Mouse (Mus musculus) embryonic fibroblast, embryonic 13.5 days (primary cell): ENCODE results near the gene Slc9a1. TPM values are rescaled to one million over a fixed set of nuclear protein-coding genes. Genes with fewer than 3 reads are reported as not detected.
A peak's percentile ranks its signal among the peaks of the same experiment; 100 is the strongest.

ENCODE experiments used
- H3K27ac ChIP-seq: 2 replicates; pipeline ENCODE4 v1.5.1; 2012; ENCODE audit warnings: low read length, control low read depth, inconsistent platforms; ENCODE audit not compliant: insufficient read depth
- H3K4me1 ChIP-seq: 2 replicates; pipeline ENCODE4 v1.6.1; 2011; ENCODE audit warnings: low read length; ENCODE audit not compliant: control insufficient read depth, insufficient read depth
- H3K4me3 ChIP-seq: 2 replicates; pipeline ENCODE4 v1.5.1; 2011; ENCODE audit warnings: mild to moderate bottlenecking, control low read depth, low read length; ENCODE audit not compliant: insufficient read depth
- CTCF ChIP-seq: IDR thresholded peaks from 2 replicates; pipeline ENCODE4 v1.5.1; 2011; ENCODE audit warnings: mild to moderate bottlenecking, control low read depth, low read length, moderate library complexity, borderline replicate concordance; ENCODE audit not compliant: insufficient read depth
- POLR2A ChIP-seq: IDR thresholded peaks from 2 replicates; pipeline ENCODE4 v1.6.1; 2011; ENCODE audit warnings: low read depth, mild to moderate bottlenecking, control low read depth, low read length, moderate library complexity
- polyA plus RNA-seq: library from polyadenylated mRNA; stranded (reverse); fragments of >200 nt; gene quantifications from 2 replicates; pipeline ENCODE4 v1.2.4, GENCODE M21; 2011; ENCODE audit warnings: low read depth; ENCODE audit not compliant: missing spikeins, insufficient read length

Gene Slc9a1
- polyA plus RNA-seq, 1 experiment: 34.7 TPM

DNA sequence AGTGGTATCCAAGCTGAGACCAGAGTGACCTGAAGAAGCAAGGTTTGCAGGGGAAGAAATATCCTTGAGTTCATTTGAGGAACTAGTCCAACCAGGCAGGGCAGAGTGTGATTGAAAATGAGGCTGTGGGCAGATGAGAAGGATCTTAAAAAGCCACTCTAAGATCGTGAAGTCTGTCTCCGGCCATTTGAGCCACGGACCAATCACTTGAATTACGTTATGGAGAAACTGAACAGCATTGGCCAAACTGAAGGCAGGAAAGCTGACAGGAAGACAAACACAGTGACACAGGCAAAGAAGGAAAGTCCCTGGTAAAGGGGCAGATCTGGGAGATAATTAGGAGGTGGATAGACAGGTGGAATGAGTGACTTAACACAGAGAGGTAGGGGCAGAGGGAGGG lies 22.9 kb upstream of the Slc9a1 start:
- H3K27ac ChIP-seq: no peak overlapping the region
- 0 out of 2 replicates have a peak, but pooled peaks cover 2% of the 10 kb centered on the region for H3K4me1 ChIP-seq
- TF ChIP-seq POLR2A (no peak), CTCF (no peak)
- H3K4me3 ChIP-seq: no peak overlapping the region

DNA sequence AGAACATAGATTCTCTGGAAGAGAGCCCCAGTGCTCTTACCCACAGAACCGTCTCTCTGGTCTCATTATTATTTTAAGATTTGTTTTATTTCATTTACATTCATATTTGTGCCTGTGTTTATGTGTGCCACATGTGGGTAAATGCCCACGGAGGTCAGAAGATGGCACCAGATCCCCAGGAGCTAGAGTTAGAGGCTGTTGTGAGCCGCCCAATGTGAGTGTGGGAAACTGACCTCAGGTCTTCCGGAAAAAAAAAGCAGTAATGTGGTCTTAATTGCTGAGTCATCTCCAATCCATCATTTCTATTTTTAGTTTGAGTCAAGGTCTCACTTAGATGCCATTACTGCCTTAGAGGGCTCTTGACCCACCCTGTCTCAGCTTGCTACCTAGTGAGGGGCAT lies 21.9 kb upstream of the Slc9a1 start:
- Histone ChIP-seq H3K4me3 (no peak overlapping the region), H3K27ac (peak overlapping the region; percentile 82), H3K4me1 (0 out of 2 replicates have a peak, but pooled peaks cover 2% of the 10 kb centered on the region)
- TF ChIP-seq POLR2A: no peak
- peak; percentile 27; the same call in 1 of the 2 replicates for TF ChIP-seq CTCF

DNA sequence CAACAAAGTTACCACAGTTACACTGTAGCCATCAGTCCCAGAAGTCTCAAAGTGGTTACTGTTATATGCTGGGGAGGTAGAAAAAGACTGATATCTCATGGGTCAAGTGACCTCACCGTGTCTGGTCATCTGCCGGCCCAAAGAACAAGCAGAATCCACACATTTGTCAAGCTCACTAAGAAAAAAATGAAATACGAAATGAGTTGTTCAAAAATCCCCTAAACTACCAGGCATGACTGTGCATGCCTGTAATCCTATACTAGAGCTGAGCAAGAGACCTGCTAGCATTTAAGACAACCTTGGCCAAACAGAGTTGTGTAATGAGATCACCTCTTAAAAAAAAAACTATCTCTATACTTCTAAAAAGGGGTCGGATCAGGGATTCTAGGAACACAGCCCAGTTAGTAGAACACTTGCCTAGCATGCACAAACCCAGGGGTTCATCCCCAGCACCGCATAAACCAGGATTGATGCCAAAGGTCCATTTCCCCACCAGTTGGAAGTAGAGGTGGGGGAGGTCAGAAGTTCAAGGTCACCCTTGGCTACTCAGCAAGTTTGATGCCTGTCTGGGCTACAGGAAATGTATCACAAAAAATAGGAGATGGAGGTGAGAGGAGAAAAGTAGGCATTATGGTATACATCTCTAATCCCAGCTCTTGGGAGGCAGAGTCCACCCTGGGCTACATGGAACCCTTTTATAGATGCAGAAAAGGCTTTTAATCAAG lies 21.3 kb upstream of the Slc9a1 start:
- TF ChIP-seq POLR2A: no peak
- no peak for TF ChIP-seq CTCF
- Histone ChIP-seq H3K27ac (peak overlapping the region; percentile 82), H3K4me1 (0 out of 2 replicates have a peak, but pooled peaks cover 2% of the 10 kb centered on the region), H3K4me3 (no peak overlapping the region)

DNA sequence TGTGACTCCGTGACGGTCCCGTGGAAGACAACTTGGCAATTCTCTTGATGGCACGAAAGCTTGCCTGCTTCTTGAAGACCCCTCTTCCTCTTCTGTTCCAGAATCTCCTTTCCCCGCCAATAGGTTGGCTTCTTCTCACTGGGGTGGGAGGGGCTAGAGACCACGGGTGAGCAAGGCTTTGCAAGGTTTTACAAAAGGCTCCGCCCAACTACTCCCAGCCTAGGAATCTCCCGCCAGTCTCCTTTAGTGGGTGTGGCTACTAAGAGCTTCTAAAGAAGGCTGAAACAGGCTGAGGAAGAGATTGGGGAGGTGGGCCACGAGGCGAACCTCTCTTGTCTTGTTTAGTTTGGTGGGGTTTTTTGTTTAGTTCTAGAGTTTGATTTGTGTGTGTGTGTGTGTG lies 16.7 kb upstream of the Slc9a1 start:
- H3K27ac ChIP-seq: no peak overlapping the region
- no peak overlapping the region for H3K4me3 ChIP-seq
- no peak for TF ChIP-seq POLR2A
- TF ChIP-seq CTCF: no peak
- H3K4me1 ChIP-seq: peaks cover 1% of the 10 kb centered on the region; the same call in 1 of the 2 replicates

DNA sequence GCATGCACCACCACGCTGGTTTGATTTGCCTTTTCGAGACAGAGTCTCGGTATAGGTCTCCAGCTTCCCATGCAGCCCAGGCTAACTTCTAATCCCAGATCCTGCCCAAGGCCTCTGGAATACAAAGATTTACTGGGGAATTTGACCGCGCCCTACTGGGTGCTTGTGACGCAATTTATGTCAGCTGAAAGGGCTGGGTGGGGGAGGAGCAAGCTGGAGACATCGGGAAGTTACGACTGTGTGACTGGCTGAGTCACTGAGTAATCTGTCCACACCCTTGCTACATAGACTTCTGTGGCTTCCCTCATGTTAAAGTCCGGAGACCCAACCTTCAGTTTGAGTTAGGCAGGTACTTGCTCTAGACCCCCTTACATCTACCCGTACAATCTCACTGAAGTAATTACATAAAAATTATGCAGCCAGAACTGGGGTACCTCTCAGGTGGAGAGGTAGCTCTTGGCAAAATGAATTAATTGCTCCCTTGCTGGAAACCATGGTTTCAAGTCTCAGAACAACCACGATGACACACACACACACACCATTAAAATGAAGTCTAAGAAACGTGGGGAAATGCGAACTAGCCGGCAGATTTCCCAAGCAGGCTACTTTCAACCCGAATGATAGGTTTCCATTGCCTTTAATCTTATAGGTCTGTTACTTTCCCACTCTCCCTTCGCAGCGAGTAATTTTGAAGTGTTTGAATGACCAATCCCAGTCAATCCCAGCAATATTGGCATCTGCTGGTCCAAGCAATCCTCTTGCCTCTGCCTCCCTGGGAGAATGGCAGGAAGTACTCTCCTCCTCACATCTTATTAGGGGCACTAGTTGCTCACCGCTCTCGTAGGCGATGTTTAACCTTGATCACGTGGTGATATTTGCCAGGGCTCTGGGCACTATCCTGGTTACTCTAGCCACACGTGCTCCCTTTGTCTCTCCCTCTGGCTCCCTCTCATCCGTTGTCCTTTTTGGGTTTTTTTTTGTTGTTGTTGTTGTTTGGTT lies 15.8 kb upstream of the Slc9a1 start, which contains the start of gene Wdtc1:
Gene Wdtc1 (minus strand): TSS at position 115 of the 999 bp plus-strand sequence.
- Histone ChIP-seq H3K4me3 (no peak within 1 kb of the TSS), H3K4me1 (no peaks in the 10 kb centered on the region; the same call in 1 of the 2 replicates), H3K27ac (peak within 1 kb of the TSS; percentile 3; the same call in 1 of the 2 replicates)
- TF ChIP-seq CTCF (no peak), POLR2A (no peak)

DNA sequence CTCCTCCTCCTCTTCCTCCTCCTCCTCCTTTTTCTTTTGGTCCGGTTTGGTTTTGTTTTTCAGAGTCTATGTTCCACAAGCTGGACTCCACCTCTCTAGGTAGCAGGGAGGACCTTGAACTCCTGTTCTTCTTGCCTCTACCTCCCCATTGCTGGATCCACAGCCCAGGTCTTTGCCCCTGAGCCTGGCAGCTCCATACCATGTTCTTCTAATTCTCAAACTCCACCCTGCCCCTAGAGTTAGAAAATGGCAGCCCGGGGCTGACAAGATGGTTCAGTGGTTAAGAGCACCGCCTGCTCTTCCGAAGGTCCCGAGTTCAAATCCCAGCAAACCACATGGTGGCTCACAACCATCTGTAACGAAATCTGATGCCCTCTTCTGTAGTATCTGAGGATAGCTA lies 14.9 kb upstream of the Slc9a1 start:
- Histone ChIP-seq H3K4me3 (no peak overlapping the region), H3K27ac (no peak overlapping the region), H3K4me1 (no peaks in the 10 kb centered on the region; the same call in 1 of the 2 replicates)
- no peak for TF ChIP-seq CTCF

DNA sequence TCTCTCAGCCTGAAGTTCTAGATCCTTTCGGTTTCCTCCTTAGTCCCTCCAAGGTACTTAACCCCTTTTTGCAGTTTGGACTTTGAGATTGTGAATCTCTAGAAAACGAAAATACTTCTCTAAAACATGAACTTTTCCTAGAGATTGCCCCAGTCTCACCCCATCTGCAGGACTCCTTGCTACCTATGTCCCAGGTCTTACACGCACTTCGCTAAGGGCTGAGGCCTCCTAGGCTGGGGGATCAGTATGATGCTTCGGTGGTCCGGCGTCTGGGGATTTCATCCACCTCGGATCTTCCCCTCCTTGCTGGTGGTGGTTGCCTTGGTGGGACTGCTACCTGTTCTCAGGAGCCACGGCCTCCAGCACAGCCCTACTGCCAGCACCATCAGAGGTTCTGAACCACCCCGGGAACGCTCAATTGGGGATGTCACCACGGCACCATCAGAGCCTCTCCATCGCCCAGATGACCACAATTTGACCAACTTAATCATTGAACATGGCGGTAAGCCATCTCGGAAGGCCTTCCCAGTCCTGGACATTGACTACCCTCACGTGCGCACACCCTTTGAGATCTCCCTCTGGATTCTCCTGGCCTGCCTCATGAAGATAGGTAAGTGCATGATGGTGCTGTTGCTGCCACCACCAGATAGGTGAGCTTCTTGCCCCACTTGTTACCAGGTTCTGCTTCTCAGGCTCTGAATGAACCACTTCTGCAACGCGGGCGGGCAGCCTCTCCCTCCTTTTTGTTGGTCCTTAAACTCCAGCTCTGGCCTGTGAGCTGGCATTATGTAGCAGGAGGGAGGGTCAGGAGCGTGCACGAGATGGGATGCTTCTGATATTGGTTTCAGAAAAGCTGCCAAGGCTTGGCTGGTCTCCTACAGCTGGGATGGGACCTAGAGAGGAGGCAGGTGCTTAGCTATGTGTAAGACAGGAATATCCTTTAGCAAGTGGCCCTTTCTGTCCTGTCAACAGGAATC lies 1.1 kb downstream of the Slc9a1 start:
- peaks cover 7% of the 10 kb centered on the region for H3K4me1 ChIP-seq
- TF ChIP-seq POLR2A (0 out of 2 replicates have a peak, but pooled peaks have one; percentile 31), CTCF (no peak)
- peak overlapping the region; percentile 92 for H3K4me3 ChIP-seq
- H3K27ac ChIP-seq: 0 out of 2 replicates have a peak overlapping the region, but pooled peaks have one; percentile 4

DNA sequence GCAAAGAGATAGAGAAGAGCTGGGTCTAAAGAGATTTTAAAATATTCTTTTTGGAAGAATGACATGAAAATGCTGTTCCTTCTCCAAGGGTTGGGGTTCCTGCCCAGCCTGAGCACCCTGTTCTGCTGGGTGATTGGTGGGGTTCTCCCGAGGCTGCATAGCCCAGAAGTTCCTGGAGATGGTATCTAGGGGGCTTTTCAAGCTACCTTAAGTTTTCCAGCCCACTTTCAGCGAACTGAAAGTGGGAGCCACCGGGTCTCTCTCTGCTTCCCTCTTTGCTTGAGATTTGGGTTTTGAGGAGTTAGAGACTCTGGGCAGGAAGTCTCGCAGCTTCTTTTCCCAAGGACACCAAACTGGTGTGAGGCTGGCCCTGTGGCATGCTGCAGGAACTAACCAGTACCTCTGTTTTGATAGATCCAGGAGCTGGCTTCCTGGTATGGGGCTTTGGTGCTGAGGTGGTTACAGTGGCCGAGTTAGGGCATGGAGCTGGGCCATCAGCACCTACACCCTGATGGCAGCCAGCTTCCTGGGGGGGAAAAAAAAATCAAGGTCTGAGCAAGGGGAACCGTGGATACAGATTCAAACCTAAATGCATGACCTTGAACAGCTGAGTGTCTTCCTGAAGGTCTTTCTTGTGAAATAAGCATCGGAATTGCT lies 2.2 kb downstream of the Slc9a1 start:
- H3K4me1 ChIP-seq: peaks cover 10% of the 10 kb centered on the region
- TF ChIP-seq CTCF (no peak), POLR2A (no peak)

DNA sequence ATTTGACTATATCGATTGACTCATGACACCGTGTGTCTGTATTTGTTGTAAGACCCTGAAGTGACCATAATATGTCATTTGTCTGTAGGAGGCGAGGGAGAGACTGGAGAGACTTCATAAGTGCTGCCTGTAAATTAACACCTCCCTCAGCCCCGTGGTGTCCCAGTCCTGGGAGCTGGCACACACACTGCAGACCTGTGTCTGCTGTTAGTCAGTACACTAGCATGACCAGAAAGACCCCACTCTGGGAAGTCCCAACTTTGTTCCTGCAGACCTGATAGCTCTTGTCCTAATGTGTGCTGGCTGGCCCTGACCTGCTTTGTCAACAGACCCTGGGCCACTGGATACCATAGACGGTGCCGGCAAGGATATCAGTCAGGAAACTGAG lies 2.8 kb downstream of the Slc9a1 start:
- Histone ChIP-seq H3K27ac (no peak overlapping the region), H3K4me1 (peaks cover 10% of the 10 kb centered on the region), H3K4me3 (peak overlapping the region; percentile 92)
- no peak for TF ChIP-seq CTCF
- no peak for TF ChIP-seq POLR2A

More for the DNA sequence above, 2.2 kb downstream of the Slc9a1 start:
- H3K27ac ChIP-seq: no peak overlapping the region
- peak overlapping the region; percentile 92 for H3K4me3 ChIP-seq
